Mouse (Mus musculus): ENCODE results near the gene Acod1. TPM values are rescaled to one million over a fixed set of nuclear protein-coding genes. Genes with fewer than 3 reads are reported as not detected.

The Acod1 gene
- polyA plus RNA-seq, 1 experiment, result 0.10 TPM

DNA sequence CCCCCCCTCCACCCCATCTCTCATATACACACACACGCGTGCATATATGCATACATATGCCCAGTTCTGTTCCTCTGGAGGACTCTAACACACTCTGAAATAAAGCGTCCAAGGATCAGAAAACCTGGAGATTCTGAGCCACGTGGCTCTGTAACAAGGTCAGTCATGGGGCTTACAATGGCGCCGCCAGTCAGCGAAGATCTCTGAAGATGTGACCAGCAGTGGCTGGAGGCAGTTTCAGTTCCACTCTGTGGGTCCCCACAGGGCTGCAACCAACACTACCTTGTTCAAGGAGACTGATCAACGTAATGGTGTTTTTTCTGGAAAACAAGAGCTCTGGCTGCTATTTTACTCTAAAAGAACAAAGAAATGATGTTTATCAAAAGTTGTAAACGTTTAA, 12.7 kb upstream of the Acod1 start:
- no peak for DNase-seq
- no peak overlapping the region for H3K4me3 ChIP-seq (replicated peaks; ENCODE audit: insufficient read depth, low read depth, low read length)
- WGBS, result 87% methylated on average over 9 of the region's 9 CpGs
- TF ChIP-seq CTCF (IDR thresholded peaks at IDR 0.05; ENCODE audit: borderline replicate concordance, insufficient read depth, low read depth, low read length) (no peak), POLR2A (IDR thresholded peaks at IDR 0.05; ENCODE audit: borderline replicate concordance, insufficient read depth, low read length) (no peak)
- no peaks in the 10 kb centered on the region for H3K27me3 ChIP-seq (ENCODE audit: control insufficient read depth, insufficient read depth, low read length)
- no peaks in the 10 kb centered on the region for H3K4me1 ChIP-seq (ENCODE audit: control insufficient read depth, insufficient read depth, low read length)
- no peak overlapping the region for H3K27ac ChIP-seq (ENCODE audit: insufficient read depth, low read length)

DNA sequence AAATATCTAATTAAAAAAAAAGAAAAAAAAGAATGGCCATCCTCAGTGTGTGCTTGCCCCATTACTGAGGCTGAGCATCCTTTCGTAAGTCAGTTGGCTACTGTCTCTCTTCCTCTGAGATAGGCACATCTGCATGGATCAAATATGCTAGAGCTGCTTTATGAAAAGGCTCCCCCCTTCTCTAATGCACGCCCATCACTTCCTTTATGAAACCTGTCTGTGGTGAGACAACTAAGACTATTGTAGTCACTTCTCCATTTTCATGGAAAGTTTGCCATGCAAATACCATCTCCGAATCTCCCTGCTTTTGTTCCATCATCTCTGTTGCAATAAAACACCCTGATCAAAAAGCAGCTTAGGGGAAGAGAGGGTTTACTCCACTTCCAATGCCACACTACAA, 9.8 kb upstream of the Acod1 start:
- Histone ChIP-seq H3K27ac (ENCODE audit: insufficient read depth, low read length) (no peak overlapping the region), H3K27me3 (ENCODE audit: control insufficient read depth, insufficient read depth, low read length) (no peaks in the 10 kb centered on the region), H3K4me1 (ENCODE audit: control insufficient read depth, insufficient read depth, low read length) (no peaks in the 10 kb centered on the region), H3K4me3 (replicated peaks; ENCODE audit: insufficient read depth, low read depth, low read length) (no peak overlapping the region)
- TF ChIP-seq CTCF (IDR thresholded peaks at IDR 0.05; ENCODE audit: borderline replicate concordance, insufficient read depth, low read depth, low read length), result no peak
- no peak for TF ChIP-seq POLR2A (IDR thresholded peaks at IDR 0.05; ENCODE audit: borderline replicate concordance, insufficient read depth, low read length)
- DNase-seq, result no peak
- 83% methylated on average over 3 of the region's 3 CpGs for WGBS

DNA sequence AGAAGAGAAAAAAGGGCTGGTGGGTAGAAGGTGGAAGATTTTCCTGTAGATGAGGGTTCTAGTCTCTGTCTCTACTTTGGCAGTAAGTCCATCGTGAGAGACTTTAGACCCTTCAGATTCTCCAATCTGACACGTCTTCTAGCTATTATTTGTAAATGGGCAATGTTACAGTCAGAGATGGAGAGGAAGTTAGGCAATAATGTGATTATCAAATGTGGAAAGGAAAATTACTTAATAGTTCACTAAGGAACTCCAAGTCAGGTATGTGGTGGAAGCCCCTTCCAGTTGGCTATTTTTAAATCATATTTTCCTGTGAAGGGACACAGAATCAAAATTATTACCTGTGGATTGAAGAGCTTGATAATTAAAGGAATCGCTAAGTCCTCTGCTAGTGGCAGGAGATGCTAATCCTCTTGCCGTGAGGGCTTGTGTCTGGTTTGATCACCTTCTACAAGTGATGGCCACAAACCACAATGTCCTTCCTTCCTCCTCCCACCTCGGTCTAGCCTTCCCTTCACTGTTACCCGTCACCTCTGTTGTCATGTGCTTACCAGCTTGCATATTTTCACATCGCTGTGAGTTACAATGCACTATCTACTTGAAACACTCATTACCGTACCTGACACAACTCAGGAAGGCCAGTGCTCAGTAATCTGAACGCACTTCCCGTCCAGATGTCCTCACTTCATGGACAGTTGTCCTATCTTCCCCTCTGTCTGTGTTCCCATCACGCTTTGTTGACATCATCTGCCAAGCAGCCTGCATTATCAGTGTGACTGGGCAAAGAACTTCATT, 1.7 kb downstream of the Acod1 start:
- Histone ChIP-seq H3K27ac (ENCODE audit: insufficient read depth, low read length) (no peak overlapping the region), H3K4me3 (replicated peaks; ENCODE audit: insufficient read depth, low read depth, low read length) (no peak overlapping the region), H3K27me3 (ENCODE audit: control insufficient read depth, insufficient read depth, low read length) (no peaks in the 10 kb centered on the region), H3K4me1 (ENCODE audit: control insufficient read depth, insufficient read depth, low read length) (no peaks in the 10 kb centered on the region)
- TF ChIP-seq CTCF (IDR thresholded peaks at IDR 0.05; ENCODE audit: borderline replicate concordance, insufficient read depth, low read depth, low read length), result no peak
- no peak for TF ChIP-seq POLR2A (IDR thresholded peaks at IDR 0.05; ENCODE audit: borderline replicate concordance, insufficient read depth, low read length)
- 91% methylated on average over 11 of the region's 11 CpGs for WGBS
- DNase-seq, result no peak

DNA sequence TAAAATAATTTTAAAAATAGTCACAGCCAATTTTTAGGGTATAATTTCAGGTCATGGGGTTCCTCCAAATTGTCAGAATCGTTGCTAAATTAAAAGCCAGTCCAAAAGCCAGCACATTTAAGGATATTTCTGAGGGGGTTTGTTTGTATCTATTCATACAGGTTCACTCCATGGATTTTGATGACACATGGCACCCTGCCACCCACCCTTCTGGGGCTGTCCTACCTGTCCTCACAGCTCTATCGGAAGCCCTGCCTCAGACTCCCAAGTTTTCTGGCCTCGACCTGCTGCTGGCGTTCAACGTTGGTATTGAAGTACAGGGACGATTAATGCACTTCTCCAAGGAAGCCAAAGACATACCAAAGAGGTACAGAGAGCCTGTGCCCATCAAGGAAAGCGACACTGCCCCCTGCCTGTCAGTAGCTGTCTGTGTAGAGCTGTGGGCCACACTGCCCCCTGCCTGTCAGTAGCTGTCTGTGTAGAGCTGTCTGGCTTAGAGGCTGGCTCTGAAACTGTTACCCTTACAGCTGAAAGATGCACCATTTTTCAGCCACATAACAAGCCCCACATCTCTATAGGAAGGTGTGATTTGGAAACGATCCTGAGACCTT, 4.5 kb downstream of the Acod1 start:
- Histone ChIP-seq H3K27ac (ENCODE audit: insufficient read depth, low read length) (no peak overlapping the region), H3K4me1 (ENCODE audit: control insufficient read depth, insufficient read depth, low read length) (no peaks in the 10 kb centered on the region), H3K27me3 (ENCODE audit: control insufficient read depth, insufficient read depth, low read length) (no peaks in the 10 kb centered on the region), H3K4me3 (replicated peaks; ENCODE audit: insufficient read depth, low read depth, low read length) (no peak overlapping the region)
- TF ChIP-seq POLR2A (IDR thresholded peaks at IDR 0.05; ENCODE audit: borderline replicate concordance, insufficient read depth, low read length), result no peak
- TF ChIP-seq CTCF (IDR thresholded peaks at IDR 0.05; ENCODE audit: borderline replicate concordance, insufficient read depth, low read depth, low read length), result peak; percentile 89
- peak; percentile 45 to 51 for DNase-seq
- 33% methylated on average over 8 of the region's 8 CpGs for WGBS

DNA sequence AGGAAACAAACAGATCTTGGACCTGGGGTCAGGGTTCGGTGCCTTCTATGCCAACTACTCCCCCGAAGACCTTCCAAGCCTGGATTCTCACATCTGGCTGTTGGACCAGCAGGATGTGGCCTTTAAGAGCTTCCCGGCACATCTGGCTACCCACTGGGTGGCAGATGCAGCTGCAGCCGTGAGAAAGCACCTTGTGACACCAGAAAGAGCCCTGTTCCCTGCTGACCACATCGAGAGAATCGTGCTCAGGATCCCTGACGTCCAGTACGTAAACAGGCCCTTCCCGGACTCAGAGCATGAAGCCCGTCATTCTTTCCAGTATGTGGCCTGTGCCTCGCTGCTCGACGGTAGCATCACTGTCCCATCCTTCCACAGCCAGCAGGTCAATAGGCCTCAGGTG, 8.0 kb downstream of the Acod1 start:
- no peak for DNase-seq
- no peaks in the 10 kb centered on the region for H3K4me1 ChIP-seq (ENCODE audit: control insufficient read depth, insufficient read depth, low read length)
- no peak overlapping the region for H3K27ac ChIP-seq (ENCODE audit: insufficient read depth, low read length)
- 83% methylated on average over 13 of the region's 13 CpGs for WGBS
- H3K27me3 ChIP-seq (ENCODE audit: control insufficient read depth, insufficient read depth, low read length), result no peaks in the 10 kb centered on the region
- TF ChIP-seq CTCF (IDR thresholded peaks at IDR 0.05; ENCODE audit: borderline replicate concordance, insufficient read depth, low read depth, low read length) (no peak), POLR2A (IDR thresholded peaks at IDR 0.05; ENCODE audit: borderline replicate concordance, insufficient read depth, low read length) (no peak)
- no peak overlapping the region for H3K4me3 ChIP-seq (replicated peaks; ENCODE audit: insufficient read depth, low read depth, low read length)

DNA sequence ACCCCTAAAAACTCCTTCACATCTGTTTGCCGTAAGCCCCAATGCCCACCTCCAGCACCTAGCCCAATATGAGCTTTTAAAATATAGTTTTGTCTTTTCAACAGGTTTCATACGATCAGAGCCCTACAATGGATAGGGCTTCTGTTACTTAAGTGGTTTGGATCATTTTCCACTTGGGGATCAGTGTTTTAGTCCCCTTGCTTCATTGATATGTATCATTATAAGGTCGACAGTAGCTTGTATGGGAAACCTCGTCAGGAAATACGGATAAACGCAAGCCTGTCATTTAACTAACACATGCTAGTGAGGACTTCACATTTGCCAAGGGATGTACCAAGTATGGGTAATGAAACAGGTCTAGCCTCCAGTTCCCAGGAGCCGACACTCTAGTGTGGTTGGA, 9.8 kb downstream of the Acod1 start:
- Histone ChIP-seq H3K4me3 (replicated peaks; ENCODE audit: insufficient read depth, low read depth, low read length) (no peak overlapping the region), H3K27me3 (ENCODE audit: control insufficient read depth, insufficient read depth, low read length) (no peaks in the 10 kb centered on the region), H3K27ac (ENCODE audit: insufficient read depth, low read length) (no peak overlapping the region), H3K4me1 (ENCODE audit: control insufficient read depth, insufficient read depth, low read length) (no peaks in the 10 kb centered on the region)
- no peak for TF ChIP-seq POLR2A (IDR thresholded peaks at IDR 0.05; ENCODE audit: borderline replicate concordance, insufficient read depth, low read length)
- no peak for TF ChIP-seq CTCF (IDR thresholded peaks at IDR 0.05; ENCODE audit: borderline replicate concordance, insufficient read depth, low read depth, low read length)
- WGBS, result 90% methylated on average over 7 of the region's 7 CpGs
- no peak for DNase-seq

DNA sequence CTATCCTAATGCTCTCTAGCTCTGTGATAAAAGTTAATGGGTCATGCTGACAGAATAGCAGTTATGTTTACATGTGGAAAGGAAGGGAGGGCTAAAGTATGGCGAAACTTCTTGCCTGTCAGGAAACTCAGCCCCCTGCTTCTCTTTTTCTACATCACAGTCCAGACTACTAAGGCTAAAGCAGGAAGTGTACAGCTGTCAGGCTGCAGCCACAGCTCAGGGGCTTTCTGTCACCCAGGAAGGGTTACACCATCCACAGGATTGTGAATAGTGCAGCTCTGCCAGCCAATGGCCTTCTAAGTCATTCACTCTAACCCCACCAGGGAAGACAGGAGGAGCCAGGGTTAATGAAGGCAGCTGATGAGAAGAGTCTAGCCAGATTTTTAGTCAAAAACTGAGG, 12.2 kb downstream of the Acod1 start:
- 92% methylated on average over 1 of the region's 1 CpGs for WGBS
- Histone ChIP-seq H3K4me3 (replicated peaks; ENCODE audit: insufficient read depth, low read depth, low read length) (no peak overlapping the region), H3K27me3 (ENCODE audit: control insufficient read depth, insufficient read depth, low read length) (no peaks in the 10 kb centered on the region), H3K27ac (ENCODE audit: insufficient read depth, low read length) (no peak overlapping the region), H3K4me1 (ENCODE audit: control insufficient read depth, insufficient read depth, low read length) (no peaks in the 10 kb centered on the region)
- no peak for DNase-seq
- TF ChIP-seq CTCF (IDR thresholded peaks at IDR 0.05; ENCODE audit: borderline replicate concordance, insufficient read depth, low read depth, low read length) (no peak), POLR2A (IDR thresholded peaks at IDR 0.05; ENCODE audit: borderline replicate concordance, insufficient read depth, low read length) (no peak)

DNA sequence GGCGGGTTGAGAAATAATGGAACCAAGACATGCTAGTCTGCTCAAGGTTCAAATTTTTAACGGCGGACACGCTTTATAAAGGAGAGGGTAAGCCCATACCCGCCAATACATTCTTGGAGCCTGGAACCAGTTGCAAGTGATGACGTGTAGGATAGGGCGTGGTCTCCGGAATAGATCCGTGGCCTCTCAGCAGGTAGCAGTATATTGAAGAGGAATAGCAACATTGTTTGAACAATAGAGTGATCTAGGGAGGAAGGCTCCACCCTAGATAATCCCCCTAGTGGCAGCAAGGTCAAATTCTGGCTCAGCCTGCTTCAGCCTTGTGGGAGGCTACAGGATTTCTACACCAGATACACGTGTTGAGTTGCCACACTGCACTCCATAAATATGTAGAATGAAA, 12.7 kb downstream of the Acod1 start:
- 87% methylated on average over 10 of the region's 10 CpGs for WGBS
- H3K27me3 ChIP-seq (ENCODE audit: control insufficient read depth, insufficient read depth, low read length), result no peaks in the 10 kb centered on the region
- TF ChIP-seq CTCF (IDR thresholded peaks at IDR 0.05; ENCODE audit: borderline replicate concordance, insufficient read depth, low read depth, low read length) (no peak), POLR2A (IDR thresholded peaks at IDR 0.05; ENCODE audit: borderline replicate concordance, insufficient read depth, low read length) (no peak)

More for the DNA sequence above, 12.7 kb downstream of the Acod1 start:
- DNase-seq, result no peak
- H3K4me1 ChIP-seq (ENCODE audit: control insufficient read depth, insufficient read depth, low read length), result no peaks in the 10 kb centered on the region
- H3K4me3 ChIP-seq (replicated peaks; ENCODE audit: insufficient read depth, low read depth, low read length), result no peak overlapping the region
- no peak overlapping the region for H3K27ac ChIP-seq (ENCODE audit: insufficient read depth, low read length)

Data from cerebellum, adult 2 months (tissue).